Mouse (Mus musculus) cerebellum, adult 2 months (tissue): ENCODE data around the gene Serpina12. TPM values are rescaled to one million over a fixed set of nuclear protein-coding genes. Genes with fewer than 3 reads are reported as not detected.

Experiments
- DNase-seq, 2 experiments: peaks; one replicate each; pipeline ENCODE4 v3.0.0; 2021
- H3K27ac ChIP-seq: fragments of 200-500 bp; 2 replicates; pipeline ENCODE4 v1.5.1; 2012; ENCODE audit warnings: low read length, control low read depth, inconsistent platforms; ENCODE audit not compliant: insufficient read depth
- H3K27me3 ChIP-seq: fragments of 200-500 bp; 2 replicates; pipeline ENCODE4 v1.6.1; 2012; ENCODE audit warnings: inconsistent platforms, mild to moderate bottlenecking, low read length, moderate library complexity; ENCODE audit not compliant: control insufficient read depth, insufficient read depth
- H3K4me1 ChIP-seq: fragments of 200-500 bp; 2 replicates; pipeline ENCODE4 v1.6.1; 2011; ENCODE audit warnings: low read length; ENCODE audit not compliant: control insufficient read depth, insufficient read depth
- H3K4me3 ChIP-seq: fragments of 200-500 bp; replicated peaks from 2 replicates; pipeline ENCODE3; 2011; ENCODE audit warnings: mild to moderate bottlenecking, low read depth, low read length, control low read depth; ENCODE audit not compliant: insufficient read depth
- CTCF ChIP-seq: fragments of 200-500 bp; IDR thresholded peaks from 2 replicates; pipeline ENCODE4 v1.5.1; 2011; ENCODE audit warnings: low read depth, mild to moderate bottlenecking, control low read depth, low read length, moderate library complexity, borderline replicate concordance; ENCODE audit not compliant: insufficient read depth
- POLR2A ChIP-seq: fragments of 200-500 bp; IDR thresholded peaks from 2 replicates; pipeline ENCODE4 v1.6.1; 2011; ENCODE audit warnings: low read length, control low read depth, borderline replicate concordance; ENCODE audit not compliant: insufficient read depth
- WGBS: fragments of 180-500 bp; shearing (Covaris S2); methylation state at CpG from one replicate; pipeline ENCODE4 v1.1.7; 2018; 5-methylcytosine and 5-hydroxymethylcytosine counted together
- polyA plus RNA-seq: library from polyadenylated mRNA; depleted of rRNA; stranded (reverse); fragments of >200 nt; gene quantifications from 2 replicates; pipeline ENCODE4 v1.2.3, GENCODE M21; 2012

Gene Serpina12
- polyA plus RNA-seq, 1 experiment: 0.05 TPM

DNA sequence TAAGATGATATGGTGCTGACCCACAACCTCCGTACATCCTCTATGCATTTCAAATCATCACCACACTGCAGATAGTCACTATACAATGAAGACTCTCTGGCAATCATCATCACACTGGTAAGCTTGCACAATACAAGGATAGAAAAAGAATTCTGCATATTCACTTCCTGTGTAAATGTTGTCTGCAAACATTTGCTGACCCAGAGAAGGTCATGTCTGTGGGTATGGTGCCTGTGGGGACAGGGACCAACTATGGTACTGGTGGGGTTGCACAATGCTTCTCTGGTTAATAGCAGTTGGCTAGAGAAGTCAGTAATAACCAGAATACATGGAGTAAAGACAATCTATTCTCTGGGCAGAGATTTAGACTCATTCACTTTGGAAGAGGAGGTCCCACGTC is 1.5 kb downstream of the Serpina12 start:
- no peak overlapping the region for H3K27ac ChIP-seq
- no peak overlapping the region for H3K4me3 ChIP-seq
- no peak for DNase-seq
- no peak for TF ChIP-seq CTCF
- TF ChIP-seq POLR2A: no peak
- no peaks in the 10 kb centered on the region for H3K27me3 ChIP-seq
- WGBS: 83% methylated on average over 2 of the region's 2 CpGs
- H3K4me1 ChIP-seq: no peaks in the 10 kb centered on the region

- DNase-seq: peak; percentile 17 to 34
- no peaks in the 10 kb centered on the region for H3K4me1 ChIP-seq
- H3K4me3 ChIP-seq: no peak overlapping the region
- no peak for TF ChIP-seq POLR2A
- TF ChIP-seq CTCF: no peak
- WGBS: 33% methylated on average over 6 of the region's 6 CpGs
- no peaks in the 10 kb centered on the region for H3K27me3 ChIP-seq
- no peak overlapping the region for H3K27ac ChIP-seq
Measured at GRCm38 (mm10) chr12:104041401-104041800, 2.8 kb downstream of the Serpina12 start.

DNA sequence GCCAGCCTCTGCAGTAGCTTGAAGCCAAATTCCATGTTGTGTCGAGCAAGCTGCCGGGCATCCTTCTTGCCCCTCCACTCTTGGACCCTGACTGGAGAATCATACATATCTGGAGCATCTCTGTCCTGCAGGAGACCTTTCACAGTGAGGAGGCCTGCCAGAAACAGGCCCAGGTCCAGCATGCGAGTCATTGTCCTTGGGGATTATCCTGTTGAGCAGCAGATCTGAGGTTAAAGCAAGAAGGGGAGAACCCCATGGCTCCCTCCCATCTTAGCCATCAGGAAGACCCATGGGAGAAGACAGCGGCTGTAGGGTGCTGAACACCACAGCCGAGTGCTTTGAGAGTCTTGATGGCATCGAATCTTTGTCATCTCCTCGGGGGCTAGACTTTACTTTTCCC is 6.1 kb downstream of the Serpina12 start:
- Histone ChIP-seq H3K27me3 (no peaks in the 10 kb centered on the region), H3K4me3 (no peak overlapping the region), H3K4me1 (no peaks in the 10 kb centered on the region), H3K27ac (no peak overlapping the region)
- no peak for TF ChIP-seq CTCF
- TF ChIP-seq POLR2A: no peak
- no peak for DNase-seq
- 88% methylated on average over 7 of the region's 7 CpGs for WGBS

DNA sequence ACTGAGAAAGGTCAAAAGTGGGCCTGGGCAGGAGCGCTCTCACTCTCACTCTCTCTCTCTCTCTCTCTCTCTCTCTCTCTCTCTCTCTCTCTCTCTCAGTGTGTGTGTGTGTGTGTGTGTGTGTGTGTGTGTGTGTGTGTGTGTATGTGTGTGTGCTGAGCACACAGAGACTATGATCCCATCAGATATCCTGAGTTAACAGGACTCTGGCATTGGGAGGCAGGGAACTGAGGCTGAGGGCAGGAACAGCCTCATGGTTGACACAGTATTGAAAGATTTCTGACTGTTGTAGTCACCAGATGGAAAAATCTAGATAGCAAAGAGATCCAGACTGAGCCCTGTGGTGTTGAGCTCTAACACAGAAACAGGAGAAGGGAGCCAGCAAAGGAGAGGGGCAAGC is 10.5 kb downstream of the Serpina12 start:
- no peak for DNase-seq
- no peak for TF ChIP-seq CTCF
- TF ChIP-seq POLR2A: no peak
- 82% methylated on average over 1 of the region's 1 CpGs for WGBS
- Histone ChIP-seq H3K27ac (no peak overlapping the region), H3K27me3 (no peaks in the 10 kb centered on the region), H3K4me1 (no peaks in the 10 kb centered on the region), H3K4me3 (no peak overlapping the region)

- 48% methylated on average over 8 of the region's 8 CpGs for WGBS
- Histone ChIP-seq H3K27me3 (no peaks in the 10 kb centered on the region), H3K4me3 (no peak overlapping the region), H3K4me1 (no peaks in the 10 kb centered on the region), H3K27ac (no peak overlapping the region)
- DNase-seq: no peak
- no peak for TF ChIP-seq POLR2A
- peak; percentile 7; the same call in 1 of the 2 replicates for TF ChIP-seq CTCF
Measured at GRCm38 (mm10) chr12:104029986-104030385, 14.3 kb downstream of the Serpina12 start.

DNA sequence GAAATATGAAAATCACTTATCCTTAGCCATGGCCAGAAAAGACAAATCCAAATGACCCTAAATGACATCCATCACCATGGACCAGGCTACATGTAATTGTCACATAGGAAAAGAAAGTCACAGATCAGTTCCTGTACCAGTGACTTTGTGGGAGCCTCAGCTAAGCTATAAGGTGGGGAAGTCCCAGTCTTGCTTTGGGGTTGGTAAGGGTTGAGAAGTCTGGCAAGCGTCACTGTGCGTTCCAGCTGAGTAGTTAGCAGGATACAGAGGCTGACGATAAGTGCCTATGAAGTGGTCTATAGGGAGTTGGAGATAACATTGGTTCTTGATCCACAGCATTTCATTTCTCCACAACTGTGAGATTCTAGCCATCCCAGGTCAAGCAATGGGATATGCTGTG is 29.0 kb downstream of the Serpina12 start:
- H3K4me1 ChIP-seq: no peaks in the 10 kb centered on the region
- H3K27ac ChIP-seq: no peak overlapping the region
- DNase-seq: no peak
- TF ChIP-seq POLR2A (no peak), CTCF (no peak)
- no peaks in the 10 kb centered on the region for H3K27me3 ChIP-seq
- WGBS: 64% methylated on average over 3 of the region's 3 CpGs
- H3K4me3 ChIP-seq: no peak overlapping the region

- Histone ChIP-seq H3K4me1 (no peaks in the 10 kb centered on the region), H3K27me3 (no peaks in the 10 kb centered on the region), H3K4me3 (no peak within 1 kb of the TSS), H3K27ac (no peak within 1 kb of the TSS)
- WGBS: 85% methylated on average over 6 of the region's 6 CpGs
- no peak for DNase-seq
- TF ChIP-seq POLR2A (no peak), CTCF (no peak)
Measured at GRCm38 (mm10) chr12:104013620-104014019, 30.6 kb downstream of the Serpina12 start, which contains the start of gene Serpina9. Gene Serpina9, minus strand, starts transcription at chr12:104013755.

GRCm38 (mm10) chr12:104004689-104005088 is 39.6 kb downstream of the Serpina12 start:
- Histone ChIP-seq H3K4me3 (no peak overlapping the region), H3K27ac (no peak overlapping the region), H3K4me1 (no peaks in the 10 kb centered on the region), H3K27me3 (no peaks in the 10 kb centered on the region)
- 81% methylated on average over 5 of the region's 5 CpGs for WGBS
- TF ChIP-seq POLR2A (no peak), CTCF (no peak)
- no peak for DNase-seq
